Mouse (Mus musculus): ENCODE data around the gene Gm19426.

DNA sequence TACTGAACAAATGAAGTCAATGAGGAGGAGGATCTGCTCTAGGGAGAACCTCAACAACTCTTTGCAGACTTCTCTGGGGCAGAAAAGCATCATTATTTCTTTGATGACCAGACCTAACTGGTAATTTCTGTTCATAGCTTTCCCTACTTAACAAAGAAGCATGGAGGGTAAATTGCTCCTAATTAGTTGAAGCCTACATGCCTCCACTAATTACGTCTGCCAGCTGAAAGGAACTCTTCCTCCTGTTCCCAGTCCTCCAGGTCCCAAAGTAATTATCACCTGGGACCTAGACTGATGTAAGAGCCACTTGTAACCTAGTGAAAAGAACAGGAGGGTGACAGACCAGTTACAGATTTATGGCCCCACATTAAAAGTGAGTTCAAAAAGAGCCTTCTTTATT lies 35.9 kb downstream of the Gm19426 start:
- TF ChIP-seq GATA1 (IDR thresholded peaks at IDR 0.05; ENCODE audit: borderline replicate concordance, low read length) (no peak), FLI1 (IDR thresholded peaks at IDR 0.05; ENCODE audit: low read length) (no peak)
